Mouse (Mus musculus) kidney, adult 2 months (tissue): ENCODE results near the gene 1700023F06Rik.

Experiments used
- CTCF ChIP-seq: fragments of 200-500 bp; conservative IDR thresholded peaks from 2 replicates; pipeline ENCODE4 v1.5.1; 2011; ENCODE audit warnings: low read depth, mild to moderate bottlenecking, control low read depth, low read length, moderate library complexity, mixed read lengths; ENCODE audit not compliant: insufficient read depth, insufficient read length
- POLR2A ChIP-seq: fragments of 200-500 bp; IDR thresholded peaks from one replicate; pipeline ENCODE4 v1.6.1; 2011; ENCODE audit warnings: low read depth, low read length, control low read depth

GRCm38 (mm10) chr11:103206203-103206602 lies 2.2 kb downstream of the 1700023F06Rik start:
- TF ChIP-seq POLR2A (no peak), CTCF (no peak)
